Mouse (Mus musculus): Measurements from ENCODE around the gene Fbxw8. TPM values are rescaled to one million over a fixed set of nuclear protein-coding genes. Genes with fewer than 3 reads are reported as not detected.

Gene Fbxw8
- polyA plus RNA-seq, 1 experiment: 28.3 TPM

- no peak overlapping the region for H3K27ac ChIP-seq (ENCODE audit: insufficient read depth, low read depth, low read length)
- TF ChIP-seq POLR2A (IDR thresholded peaks at IDR 0.05; ENCODE audit: low read depth, low read length): no peak
- no peak for TF ChIP-seq CTCF (IDR thresholded peaks at IDR 0.05; ENCODE audit: extremely low read depth, insufficient read length, insufficient replicate concordance, low read depth, low read length)
- WGBS: 7% methylated on average over 10 of the region's 10 CpGs
These were observed 117.3 kb downstream of the Fbxw8 start for GRCm38 (mm10) chr5:118037798-118038484.

DNA sequence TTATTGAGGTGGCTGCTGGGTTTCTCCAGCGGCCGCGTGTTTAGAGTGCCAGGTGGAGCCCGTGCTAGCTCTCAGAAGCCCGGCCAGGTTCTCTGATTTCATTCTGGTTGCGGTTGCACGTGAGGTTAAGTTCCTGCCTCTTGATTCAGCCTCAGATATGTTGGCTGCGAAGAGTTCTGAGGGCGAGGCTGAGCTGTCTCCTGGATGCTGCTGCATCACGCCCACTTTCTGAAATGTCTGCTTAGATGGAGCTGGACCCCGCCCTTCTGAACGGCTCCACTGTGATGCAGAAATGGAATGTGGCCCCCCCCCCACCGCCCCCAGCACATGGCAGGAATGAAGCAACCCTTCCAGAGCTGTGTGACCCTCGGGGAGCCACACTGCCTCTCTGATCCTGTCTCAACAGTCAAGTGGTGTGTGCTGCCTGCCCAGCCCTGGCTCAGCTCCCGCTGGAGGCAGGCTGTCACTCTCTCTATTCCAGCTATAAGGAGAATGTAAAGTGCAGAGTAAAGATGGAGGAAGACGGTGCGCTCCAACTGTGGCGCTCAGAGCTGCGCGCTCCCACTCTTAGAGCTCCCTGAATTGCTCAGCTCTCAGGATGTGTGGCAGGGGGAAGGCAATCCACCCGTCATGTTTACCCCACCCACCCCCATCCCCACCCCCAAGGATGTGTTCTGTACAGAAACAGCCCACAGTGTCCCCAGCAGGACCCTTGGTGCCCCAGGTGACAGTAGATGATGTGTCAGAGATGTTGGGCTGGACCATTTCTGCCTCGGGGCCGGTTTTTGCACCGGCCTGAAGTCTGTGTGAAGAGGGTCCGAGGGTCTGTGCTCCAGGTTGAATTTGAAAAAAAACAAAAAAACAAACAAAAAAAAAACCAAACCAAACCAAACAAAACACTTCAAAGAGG, 118.1 kb downstream of the Fbxw8 start:
- H3K27ac ChIP-seq (ENCODE audit: insufficient read depth, low read depth, low read length): no peak overlapping the region
- H3K27me3 ChIP-seq (ENCODE audit: control insufficient read depth, insufficient read depth, low read length): peaks cover 4% of the 10 kb centered on the region; the same call in 1 of the 2 replicates
- H3K4me1 ChIP-seq (ENCODE audit: control insufficient read depth, insufficient read depth, insufficient read length, low read length): 0 out of 2 replicates have a peak, but pooled peaks cover 2% of the 10 kb centered on the region
- 38% methylated on average over 25 of the region's 25 CpGs for WGBS
- no peak overlapping the region for H3K4me3 ChIP-seq (ENCODE audit: low read depth, low read length)
- no peaks in the 10 kb centered on the region for H3K36me3 ChIP-seq (ENCODE audit: control insufficient read depth, insufficient read depth, low read length)
- no peak for TF ChIP-seq CTCF (IDR thresholded peaks at IDR 0.05; ENCODE audit: extremely low read depth, insufficient read length, insufficient replicate concordance, low read depth, low read length)
- no peak for TF ChIP-seq POLR2A (IDR thresholded peaks at IDR 0.05; ENCODE audit: low read depth, low read length)

More at GRCm38 (mm10) chr5:118037798-118038484, 117.3 kb downstream of the Fbxw8 start:
- Histone ChIP-seq H3K27me3 (ENCODE audit: control insufficient read depth, insufficient read depth, low read length) (peaks cover 4% of the 10 kb centered on the region; the same call in 1 of the 2 replicates), H3K4me3 (ENCODE audit: low read depth, low read length) (no peak overlapping the region), H3K36me3 (ENCODE audit: control insufficient read depth, insufficient read depth, low read length) (no peaks in the 10 kb centered on the region), H3K4me1 (ENCODE audit: control insufficient read depth, insufficient read depth, insufficient read length, low read length) (0 out of 2 replicates have a peak, but pooled peaks cover 2% of the 10 kb centered on the region)

DNA sequence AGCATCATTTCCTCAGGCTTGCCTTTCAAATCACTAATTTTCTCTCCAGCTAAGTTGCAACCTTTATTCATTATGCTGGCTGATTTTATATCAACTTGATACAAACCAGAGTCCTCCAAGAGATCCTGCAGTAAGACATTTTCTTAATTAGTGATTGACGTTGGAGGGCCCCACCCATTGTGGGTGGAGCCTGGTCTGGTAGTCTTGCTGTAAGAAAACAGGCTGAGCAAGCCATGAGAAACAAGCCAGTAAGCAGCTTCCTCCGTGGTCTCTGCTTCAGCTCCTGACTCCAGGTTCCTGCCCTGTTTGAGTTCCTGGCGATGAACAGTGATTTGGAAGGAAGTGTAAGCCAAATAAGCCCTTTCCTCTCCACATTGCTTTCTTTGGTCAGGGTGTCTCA, 119.5 kb downstream of the Fbxw8 start:
- WGBS: 46% methylated on average over 3 of the region's 3 CpGs
- Histone ChIP-seq H3K27ac (ENCODE audit: insufficient read depth, low read depth, low read length) (no peak overlapping the region), H3K4me3 (ENCODE audit: low read depth, low read length) (no peak overlapping the region), H3K4me1 (ENCODE audit: control insufficient read depth, insufficient read depth, insufficient read length, low read length) (0 out of 2 replicates have a peak, but pooled peaks cover 2% of the 10 kb centered on the region), H3K27me3 (ENCODE audit: control insufficient read depth, insufficient read depth, low read length) (peaks cover 4% of the 10 kb centered on the region; the same call in 1 of the 2 replicates), H3K36me3 (ENCODE audit: control insufficient read depth, insufficient read depth, low read length) (no peaks in the 10 kb centered on the region)
- TF ChIP-seq CTCF (IDR thresholded peaks at IDR 0.05; ENCODE audit: extremely low read depth, insufficient read length, insufficient replicate concordance, low read depth, low read length) (no peak), POLR2A (IDR thresholded peaks at IDR 0.05; ENCODE audit: low read depth, low read length) (no peak)

DNA sequence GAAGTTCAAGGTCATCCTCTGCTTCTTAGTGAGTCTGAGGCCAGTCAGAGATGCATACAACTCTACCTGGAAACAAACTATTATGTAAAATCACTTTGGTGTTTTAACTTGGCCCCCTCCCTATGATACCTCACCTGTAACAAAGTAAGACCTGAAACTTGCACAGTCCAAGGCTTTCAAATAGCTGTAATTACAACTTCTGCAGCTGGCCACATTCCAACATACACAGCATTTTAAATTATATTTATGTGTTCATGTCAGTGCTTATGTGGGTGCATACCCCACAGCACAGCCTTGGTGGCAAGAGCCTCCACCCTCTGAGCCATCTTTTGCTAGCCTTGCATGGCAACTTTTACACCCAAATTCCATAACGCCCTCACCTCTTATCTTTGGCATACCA, 120.6 kb downstream of the Fbxw8 start:
- Histone ChIP-seq H3K4me3 (ENCODE audit: low read depth, low read length) (no peak overlapping the region), H3K27ac (ENCODE audit: insufficient read depth, low read depth, low read length) (no peak overlapping the region), H3K27me3 (ENCODE audit: control insufficient read depth, insufficient read depth, low read length) (peaks cover 4% of the 10 kb centered on the region; the same call in 1 of the 2 replicates), H3K36me3 (ENCODE audit: control insufficient read depth, insufficient read depth, low read length) (no peaks in the 10 kb centered on the region), H3K4me1 (ENCODE audit: control insufficient read depth, insufficient read depth, insufficient read length, low read length) (peaks cover 4% of the 10 kb centered on the region; the same call in 1 of the 2 replicates)
- 88% methylated on average over 1 of the region's 1 CpGs for WGBS
- TF ChIP-seq CTCF (IDR thresholded peaks at IDR 0.05; ENCODE audit: extremely low read depth, insufficient read length, insufficient replicate concordance, low read depth, low read length) (no peak), POLR2A (IDR thresholded peaks at IDR 0.05; ENCODE audit: low read depth, low read length) (no peak)

GRCm38 (mm10) chr5:118033740-118034139, 121.5 kb downstream of the Fbxw8 start:
- WGBS: 57% methylated on average over 6 of the region's 6 CpGs
- peaks cover 5% of the 10 kb centered on the region for H3K27me3 ChIP-seq (ENCODE audit: control insufficient read depth, insufficient read depth, low read length)
- no peaks in the 10 kb centered on the region for H3K36me3 ChIP-seq (ENCODE audit: control insufficient read depth, insufficient read depth, low read length)
- H3K4me1 ChIP-seq (ENCODE audit: control insufficient read depth, insufficient read depth, insufficient read length, low read length): peaks cover 12% of the 10 kb centered on the region
- TF ChIP-seq POLR2A (IDR thresholded peaks at IDR 0.05; ENCODE audit: low read depth, low read length): no peak
- TF ChIP-seq CTCF (IDR thresholded peaks at IDR 0.05; ENCODE audit: extremely low read depth, insufficient read length, insufficient replicate concordance, low read depth, low read length): no peak
- no peak overlapping the region for H3K27ac ChIP-seq (ENCODE audit: insufficient read depth, low read depth, low read length)
- H3K4me3 ChIP-seq (ENCODE audit: low read depth, low read length): no peak overlapping the region

DNA sequence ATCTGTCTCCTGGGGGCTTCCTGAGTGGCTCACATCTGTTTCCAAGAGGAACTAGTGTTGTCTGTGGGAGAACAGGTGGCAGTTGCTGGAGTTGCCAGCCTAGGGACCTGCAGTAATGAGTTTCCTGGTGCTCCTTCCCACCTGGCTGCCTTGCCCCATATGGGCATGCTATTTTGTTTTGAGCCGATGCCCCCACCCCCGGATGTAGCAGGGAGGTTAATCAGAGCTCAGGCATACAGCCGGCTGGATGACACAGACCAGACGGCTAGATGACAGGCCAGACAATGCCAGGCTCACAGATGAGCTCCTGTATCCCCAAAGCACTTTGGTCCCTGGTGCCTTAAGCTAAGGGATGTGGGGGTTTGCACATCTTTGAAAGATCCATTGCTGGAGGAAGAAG, 121.9 kb downstream of the Fbxw8 start:
- Histone ChIP-seq H3K27ac (ENCODE audit: insufficient read depth, low read depth, low read length) (no peak overlapping the region), H3K27me3 (ENCODE audit: control insufficient read depth, insufficient read depth, low read length) (peaks cover 10% of the 10 kb centered on the region), H3K36me3 (ENCODE audit: control insufficient read depth, insufficient read depth, low read length) (no peaks in the 10 kb centered on the region), H3K4me3 (ENCODE audit: low read depth, low read length) (no peak overlapping the region), H3K4me1 (ENCODE audit: control insufficient read depth, insufficient read depth, insufficient read length, low read length) (peaks cover 15% of the 10 kb centered on the region)
- no peak for TF ChIP-seq POLR2A (IDR thresholded peaks at IDR 0.05; ENCODE audit: low read depth, low read length)
- no peak for TF ChIP-seq CTCF (IDR thresholded peaks at IDR 0.05; ENCODE audit: extremely low read depth, insufficient read length, insufficient replicate concordance, low read depth, low read length)
- 56% methylated on average over 4 of the region's 4 CpGs for WGBS

DNA sequence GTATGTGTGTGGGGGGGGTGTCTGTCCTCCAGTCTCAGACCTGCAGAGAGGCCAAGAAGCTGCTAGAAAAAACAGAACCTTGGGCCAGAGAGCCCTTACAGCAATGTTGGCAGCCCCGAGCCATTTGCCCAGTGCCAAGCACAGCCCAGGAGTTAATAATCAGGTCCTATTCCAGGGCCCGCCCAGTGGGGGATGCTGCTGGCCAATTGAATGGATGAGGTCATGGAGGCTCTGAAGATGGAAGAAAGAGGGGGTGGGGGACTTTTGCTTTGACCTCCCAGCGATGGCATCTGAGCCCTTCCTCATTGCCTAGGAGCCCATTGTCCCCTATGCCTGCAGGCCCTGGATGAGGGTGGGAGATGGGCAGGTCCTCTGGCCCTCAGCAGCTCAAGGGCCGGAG, 123.8 kb downstream of the Fbxw8 start:
- no peak overlapping the region for H3K27ac ChIP-seq (ENCODE audit: insufficient read depth, low read depth, low read length)
- 70% methylated on average over 4 of the region's 4 CpGs for WGBS
- TF ChIP-seq CTCF (IDR thresholded peaks at IDR 0.05; ENCODE audit: extremely low read depth, insufficient read length, insufficient replicate concordance, low read depth, low read length) (no peak), POLR2A (IDR thresholded peaks at IDR 0.05; ENCODE audit: low read depth, low read length) (no peak)
- H3K4me3 ChIP-seq (ENCODE audit: low read depth, low read length): no peak overlapping the region
- H3K4me1 ChIP-seq (ENCODE audit: control insufficient read depth, insufficient read depth, insufficient read length, low read length): peaks cover 23% of the 10 kb centered on the region
- H3K36me3 ChIP-seq (ENCODE audit: control insufficient read depth, insufficient read depth, low read length): no peaks in the 10 kb centered on the region
- peaks cover 23% of the 10 kb centered on the region for H3K27me3 ChIP-seq (ENCODE audit: control insufficient read depth, insufficient read depth, low read length)
